Mouse (Mus musculus) heart, embryonic 13.5 days (tissue): ENCODE measurements around the gene Cacna2d3. TPM values are rescaled to one million over a fixed set of nuclear protein-coding genes. Genes with fewer than 3 reads are reported as not detected.

Experiments
- ATAC-seq: fragments of 200-750 bp; cut with Nextera tagmentation; 2 replicates; pipeline ENCODE4 v1.8.0; 2017; ENCODE audit warnings: moderate TSS enrichment; ENCODE audit not compliant: insufficient number of reproducible peaks, low FRiP score, low TSS enrichment; ENCODE audit errors: extremely low read depth
- H3K27ac ChIP-seq: fragments of 300-500 bp; sonication (generic); replicated peaks from 2 replicates; pipeline ENCODE4 v1.5.1; 2015; ENCODE audit warnings: moderate library complexity, mild to moderate bottlenecking, inconsistent platforms
- H3K27me3 ChIP-seq: fragments of 300-500 bp; sonication (generic); replicated peaks from 2 replicates; pipeline ENCODE4 v1.6.1; 2015; ENCODE audit warnings: mild to moderate bottlenecking, inconsistent platforms
- H3K36me3 ChIP-seq: fragments of 300-500 bp; sonication (generic); 2 replicates; pipeline ENCODE4 v1.6.1; 2015; ENCODE audit warnings: mild to moderate bottlenecking, inconsistent platforms
- H3K4me1 ChIP-seq: fragments of 300-500 bp; sonication (generic); 2 replicates; pipeline ENCODE4 v1.6.1; 2015; ENCODE audit warnings: inconsistent platforms
- H3K4me2 ChIP-seq: fragments of 300-500 bp; sonication (generic); 2 replicates; pipeline ENCODE4 v1.6.1; 2015; ENCODE audit warnings: inconsistent platforms, mild to moderate bottlenecking, moderate library complexity
- H3K4me3 ChIP-seq: fragments of 300-500 bp; sonication (generic); 2 replicates; pipeline ENCODE4 v1.5.1; 2015; ENCODE audit warnings: moderate library complexity, mild to moderate bottlenecking, inconsistent platforms
- H3K9ac ChIP-seq: fragments of 300-500 bp; sonication (generic); 2 replicates; pipeline ENCODE4 v1.6.1; 2015; ENCODE audit warnings: inconsistent platforms, mild to moderate bottlenecking, moderate library complexity
- H3K9me3 ChIP-seq: fragments of 300-500 bp; sonication (generic); 2 replicates; pipeline ENCODE4 v1.6.1; 2016; ENCODE audit warnings: inconsistent platforms
- WGBS: fragments of 180-500 bp; shearing (Covaris S2); methylation state at CpG from one replicate; pipeline ENCODE4 v1.1.7; 2015; ENCODE audit warnings: mixed read lengths; 5-methylcytosine and 5-hydroxymethylcytosine counted together
- polyA plus RNA-seq: library from polyadenylated mRNA; unstranded; fragments of >200 nt; fragmentation: Nextera tagmentation; extraction: Ambion mirVana; gene quantifications from 2 replicates; pipeline ENCODE4 v1.2.1, GENCODE M21; 2015

Cacna2d3 gene
- polyA plus RNA-seq, 1 experiment from 2014 or later: 0.33 TPM

DNA sequence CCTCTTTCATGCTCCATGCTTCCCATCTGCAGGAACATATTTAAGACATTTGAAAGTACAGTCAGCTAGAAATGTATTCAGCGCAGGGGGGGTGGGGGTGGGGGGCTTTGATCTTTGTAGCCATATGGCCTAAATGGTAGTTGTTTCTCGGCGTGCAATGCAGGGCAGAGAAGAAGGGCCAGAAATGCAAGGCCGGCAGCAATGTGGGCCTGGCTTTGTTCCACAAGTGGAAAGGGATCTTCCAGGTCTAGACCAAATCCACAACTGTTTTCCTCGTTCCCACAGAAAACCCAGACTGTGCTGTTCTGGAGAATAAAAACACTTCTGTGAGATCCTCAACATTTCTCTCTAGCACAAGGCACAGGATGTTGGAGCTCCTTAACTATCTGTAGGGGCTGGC, 537.9 kb downstream of the Cacna2d3 start:
- H3K4me2 ChIP-seq: no peak overlapping the region
- no peak overlapping the region for H3K9ac ChIP-seq
- no peak for ATAC-seq
- peaks cover 11% of the 10 kb centered on the region for H3K4me1 ChIP-seq
- no peaks in the 10 kb centered on the region for H3K27me3 ChIP-seq
- no peaks in the 10 kb centered on the region for H3K36me3 ChIP-seq
- WGBS: 79% methylated on average over 5 of the region's 5 CpGs
- H3K27ac ChIP-seq: no peak overlapping the region
- H3K4me3 ChIP-seq: no peak overlapping the region
- no peaks in the 10 kb centered on the region for H3K9me3 ChIP-seq

DNA sequence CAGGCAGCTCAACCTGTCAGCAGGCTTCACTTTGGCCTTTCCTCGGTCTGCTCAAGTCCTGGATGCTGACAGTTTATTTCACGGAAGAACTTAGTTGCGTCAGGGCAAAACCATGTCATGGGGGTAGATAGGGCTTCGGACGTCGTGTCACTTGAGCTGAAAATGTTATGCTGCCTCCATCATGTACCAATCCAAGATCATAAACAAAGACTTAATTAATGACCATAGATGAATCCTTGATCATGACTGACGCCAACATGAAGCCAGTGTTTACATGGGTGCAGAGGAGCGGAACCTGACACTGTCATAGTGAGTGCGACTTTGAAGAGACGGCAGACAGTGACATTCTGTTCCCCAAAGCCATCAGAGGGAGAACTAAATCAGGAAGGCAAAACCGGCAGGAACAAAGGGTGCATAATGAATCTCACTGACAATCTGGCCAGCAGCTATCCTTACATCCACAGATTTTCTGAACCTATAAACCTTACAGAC, 542.2 kb downstream of the Cacna2d3 start:
- Histone ChIP-seq H3K4me2 (peak overlapping the region; percentile 46), H3K27ac (peak overlapping the region; percentile 55), H3K36me3 (no peaks in the 10 kb centered on the region), H3K27me3 (no peaks in the 10 kb centered on the region), H3K4me1 (peaks cover 16% of the 10 kb centered on the region), H3K4me3 (no peak overlapping the region), H3K9ac (no peak overlapping the region), H3K9me3 (no peaks in the 10 kb centered on the region)
- WGBS: 28% methylated on average over 11 of the region's 11 CpGs
- peak; percentile 31; the same call in 1 of the 2 replicates for ATAC-seq

DNA sequence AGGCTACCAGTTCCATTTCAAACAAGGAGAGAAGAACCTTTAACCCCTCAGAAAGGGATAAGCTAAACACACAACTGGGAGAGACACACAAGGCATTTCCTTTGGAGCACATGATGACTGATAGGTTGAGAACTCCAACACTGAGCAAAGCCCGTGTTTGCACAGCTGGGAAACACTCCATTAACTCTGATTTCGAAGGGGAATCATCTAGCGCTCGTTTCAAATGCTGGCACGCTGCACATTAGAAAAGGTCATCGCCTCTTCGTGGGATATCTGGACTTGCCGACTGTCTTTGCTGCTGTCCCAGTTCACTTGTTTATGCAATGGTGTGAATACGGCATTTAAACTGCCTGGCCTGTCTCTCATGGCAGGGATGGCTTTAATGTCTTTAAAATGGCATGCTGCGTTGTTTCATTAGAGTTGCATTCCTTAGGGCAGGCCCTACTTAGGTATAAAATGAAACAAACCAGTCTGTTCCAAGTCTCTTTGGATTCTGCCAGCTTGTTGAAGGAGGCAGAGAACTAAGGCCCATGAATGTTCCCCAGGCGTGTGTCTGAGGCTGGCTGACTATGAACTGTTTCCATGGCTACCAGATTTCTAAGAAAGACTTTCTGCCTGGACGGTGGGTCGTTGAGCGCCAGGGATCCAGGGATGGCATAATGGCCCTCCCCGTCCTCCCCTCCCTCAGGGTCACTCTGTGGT, 542.8 kb downstream of the Cacna2d3 start:
- Histone ChIP-seq H3K9me3 (no peaks in the 10 kb centered on the region), H3K4me1 (peaks cover 16% of the 10 kb centered on the region), H3K9ac (no peak overlapping the region; the same call in 1 of the 2 replicates), H3K4me3 (no peak overlapping the region), H3K36me3 (no peaks in the 10 kb centered on the region), H3K27ac (peak overlapping the region; percentile 55), H3K27me3 (no peaks in the 10 kb centered on the region), H3K4me2 (peak overlapping the region; percentile 46)
- no peak for ATAC-seq
- WGBS: 42% methylated on average over 15 of the region's 15 CpGs

- Histone ChIP-seq H3K27ac (no peak overlapping the region), H3K4me2 (no peak overlapping the region), H3K9ac (no peak overlapping the region), H3K4me1 (peaks cover 15% of the 10 kb centered on the region), H3K9me3 (no peaks in the 10 kb centered on the region), H3K4me3 (no peak overlapping the region), H3K27me3 (no peaks in the 10 kb centered on the region), H3K36me3 (no peaks in the 10 kb centered on the region)
- WGBS: 71% methylated on average over 3 of the region's 3 CpGs
- ATAC-seq: no peak
Observed at GRCm38 (mm10) chr14:29174762-29175161, 546.9 kb downstream of the Cacna2d3 start.

GRCm38 (mm10) chr14:29172207-29172606, 549.5 kb downstream of the Cacna2d3 start:
- Histone ChIP-seq H3K4me2 (no peak overlapping the region), H3K9me3 (no peaks in the 10 kb centered on the region), H3K9ac (no peak overlapping the region), H3K36me3 (no peaks in the 10 kb centered on the region), H3K4me3 (no peak overlapping the region), H3K27ac (no peak overlapping the region), H3K4me1 (no peaks in the 10 kb centered on the region), H3K27me3 (no peaks in the 10 kb centered on the region)
- 82% methylated on average over 2 of the region's 2 CpGs for WGBS
- ATAC-seq: no peak

DNA sequence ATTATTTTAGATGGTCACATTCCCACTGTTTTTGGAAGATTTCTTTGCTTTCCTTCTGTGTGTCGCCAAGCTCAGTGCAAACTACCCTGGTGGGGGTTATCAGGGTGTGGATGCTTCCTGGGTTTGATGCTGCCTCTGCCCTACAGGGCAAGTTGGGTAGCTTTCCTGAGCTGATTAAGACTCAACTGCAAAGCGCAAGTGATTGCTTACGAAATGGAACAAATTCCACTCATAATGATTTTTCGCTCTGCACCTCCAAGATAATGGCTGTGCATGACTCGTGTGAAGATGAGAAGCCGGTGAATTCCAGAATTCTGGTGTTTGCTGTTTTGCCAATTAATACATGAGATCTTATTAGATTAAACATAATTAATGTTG, 557.0 kb downstream of the Cacna2d3 start:
- H3K4me1 ChIP-seq: peaks cover 7% of the 10 kb centered on the region
- H3K4me2 ChIP-seq: no peak overlapping the region
- H3K36me3 ChIP-seq: no peaks in the 10 kb centered on the region
- H3K27me3 ChIP-seq: no peaks in the 10 kb centered on the region
- no peaks in the 10 kb centered on the region for H3K9me3 ChIP-seq
- no peak for ATAC-seq
- H3K9ac ChIP-seq: no peak overlapping the region
- 80% methylated on average over 6 of the region's 6 CpGs for WGBS
- H3K27ac ChIP-seq: no peak overlapping the region
- no peak overlapping the region for H3K4me3 ChIP-seq

DNA sequence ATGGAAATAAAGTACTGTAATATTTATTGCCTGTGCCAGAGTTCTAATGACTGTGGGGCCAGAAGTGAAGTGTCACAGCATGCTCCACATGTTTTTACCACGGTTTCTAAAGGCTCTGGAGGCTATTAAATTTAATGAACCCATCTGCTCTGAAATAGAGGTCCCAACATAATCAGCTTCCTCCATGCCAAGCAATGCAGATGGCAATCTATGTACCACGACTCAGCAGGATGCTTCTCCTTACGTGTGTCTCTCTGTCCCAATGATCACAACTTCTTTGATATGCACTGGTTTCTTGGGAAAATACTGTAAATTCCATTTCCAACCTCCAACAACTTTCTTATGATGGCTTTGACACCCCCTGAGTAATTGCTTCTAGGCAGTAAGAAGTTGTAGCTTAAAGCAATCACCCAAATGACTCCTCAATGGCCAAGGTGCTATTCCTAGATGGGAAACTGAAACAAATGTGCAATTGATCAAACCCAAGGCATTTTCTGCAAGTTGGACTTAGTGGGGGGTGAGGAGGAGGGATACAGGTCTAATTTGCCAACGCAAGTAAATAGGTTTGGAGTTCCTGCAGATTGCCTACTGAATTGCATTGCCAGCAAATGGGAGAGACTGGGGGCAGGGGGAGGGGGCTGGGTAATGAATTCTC, 557.5 kb downstream of the Cacna2d3 start:
- Histone ChIP-seq H3K4me2 (no peak overlapping the region), H3K4me3 (no peak overlapping the region), H3K27ac (no peak overlapping the region), H3K27me3 (no peaks in the 10 kb centered on the region), H3K4me1 (peaks cover 7% of the 10 kb centered on the region), H3K36me3 (no peaks in the 10 kb centered on the region), H3K9me3 (0 out of 2 replicates have a peak, but pooled peaks cover 3% of the 10 kb centered on the region), H3K9ac (no peak overlapping the region)
- ATAC-seq: no peak
- 71% methylated on average over 4 of the region's 4 CpGs for WGBS

DNA sequence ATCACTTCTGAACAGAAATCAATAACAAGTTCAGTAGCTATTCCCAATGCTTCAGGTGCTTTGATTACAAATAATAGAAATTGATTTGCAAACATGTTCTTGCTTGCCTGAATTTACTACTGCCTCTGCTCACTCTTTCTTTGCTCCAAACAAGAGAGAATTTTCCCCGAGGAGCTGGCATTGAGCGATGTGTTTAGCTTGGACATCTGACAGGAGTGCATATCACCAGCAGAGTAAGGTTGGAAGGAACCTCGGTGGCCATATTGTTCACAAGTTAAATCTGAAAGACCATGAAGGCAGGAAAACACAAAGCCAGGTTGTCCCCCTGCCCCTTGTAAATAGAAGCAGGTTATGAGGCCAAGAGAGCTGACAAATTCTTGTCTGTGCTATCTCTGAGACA, 561.9 kb downstream of the Cacna2d3 start:
- H3K9me3 ChIP-seq: 0 out of 2 replicates have a peak, but pooled peaks cover 8% of the 10 kb centered on the region
- no peak overlapping the region for H3K4me3 ChIP-seq
- no peaks in the 10 kb centered on the region for H3K27me3 ChIP-seq
- H3K4me1 ChIP-seq: no peaks in the 10 kb centered on the region
- H3K4me2 ChIP-seq: no peak overlapping the region
- ATAC-seq: no peak
- no peak overlapping the region for H3K27ac ChIP-seq
- H3K36me3 ChIP-seq: no peaks in the 10 kb centered on the region
- no peak overlapping the region for H3K9ac ChIP-seq
- 66% methylated on average over 3 of the region's 3 CpGs for WGBS

GRCm38 (mm10) chr14:29157096-29157495, 564.6 kb downstream of the Cacna2d3 start:
- H3K9ac ChIP-seq: no peak overlapping the region
- no peak overlapping the region for H3K27ac ChIP-seq
- H3K4me2 ChIP-seq: no peak overlapping the region
- no peak for ATAC-seq
- 0 out of 2 replicates have a peak, but pooled peaks cover 8% of the 10 kb centered on the region for H3K9me3 ChIP-seq
- H3K4me3 ChIP-seq: no peak overlapping the region
- 85% methylated on average over 5 of the region's 5 CpGs for WGBS
- no peaks in the 10 kb centered on the region for H3K4me1 ChIP-seq
- no peaks in the 10 kb centered on the region for H3K36me3 ChIP-seq
- no peaks in the 10 kb centered on the region for H3K27me3 ChIP-seq

DNA sequence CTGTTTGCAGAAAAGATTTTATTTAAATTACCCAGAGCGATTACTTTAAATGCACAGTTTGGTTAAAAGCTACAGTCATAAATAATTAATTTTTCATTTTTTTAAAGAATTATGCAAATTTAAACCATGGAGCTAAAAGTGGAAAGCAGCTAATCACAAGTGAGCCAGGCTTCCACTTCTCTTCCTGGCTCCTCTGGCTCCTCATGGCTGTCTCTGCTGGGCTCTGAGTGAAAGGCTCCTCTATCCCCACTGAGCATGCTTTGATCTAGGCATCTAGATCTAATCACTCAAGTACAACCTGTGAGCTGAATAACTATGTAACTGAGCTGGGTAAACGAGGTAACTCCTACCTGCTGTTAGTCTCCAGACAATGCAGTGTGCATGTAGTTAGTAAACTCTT, 577.5 kb downstream of the Cacna2d3 start:
- Histone ChIP-seq H3K4me2 (no peak overlapping the region), H3K4me1 (no peaks in the 10 kb centered on the region), H3K9me3 (0 out of 2 replicates have a peak, but pooled peaks cover 6% of the 10 kb centered on the region), H3K9ac (no peak overlapping the region), H3K4me3 (no peak overlapping the region), H3K27ac (no peak overlapping the region), H3K36me3 (no peaks in the 10 kb centered on the region), H3K27me3 (no peaks in the 10 kb centered on the region)
- 54% methylated on average over 2 of the region's 2 CpGs for WGBS
- ATAC-seq: no peak

DNA sequence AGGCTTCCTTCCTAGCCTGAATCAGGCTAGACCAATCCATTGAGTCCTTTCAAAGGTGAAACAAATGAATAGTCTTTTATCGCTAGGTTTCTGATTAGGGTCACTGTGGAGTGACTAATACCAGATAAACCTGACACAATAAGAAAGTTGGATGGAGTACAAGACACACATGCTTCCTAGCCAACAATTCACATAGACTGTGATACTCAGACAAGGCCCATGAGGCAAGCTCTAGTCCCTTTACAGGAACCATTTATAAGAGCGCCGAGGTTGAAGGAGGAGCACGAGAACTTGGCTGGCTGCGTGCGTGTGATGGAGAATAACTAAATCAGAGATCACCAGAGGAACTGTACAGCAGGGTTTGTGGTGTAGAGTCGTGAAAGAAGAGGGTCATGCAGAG, 584.0 kb downstream of the Cacna2d3 start:
- 57% methylated on average over 7 of the region's 7 CpGs for WGBS
- H3K4me2 ChIP-seq: no peak overlapping the region
- H3K27me3 ChIP-seq: no peaks in the 10 kb centered on the region
- H3K36me3 ChIP-seq: no peaks in the 10 kb centered on the region
- H3K9me3 ChIP-seq: no peaks in the 10 kb centered on the region
- no peak for ATAC-seq
- H3K9ac ChIP-seq: no peak overlapping the region
- H3K4me1 ChIP-seq: peaks cover 12% of the 10 kb centered on the region
- H3K27ac ChIP-seq: peak overlapping the region; percentile 43; the same call in 1 of the 2 replicates
- no peak overlapping the region for H3K4me3 ChIP-seq
